8 mouse cellular contexts compared by ENCODE assay signal in the genomic region with DNA sequence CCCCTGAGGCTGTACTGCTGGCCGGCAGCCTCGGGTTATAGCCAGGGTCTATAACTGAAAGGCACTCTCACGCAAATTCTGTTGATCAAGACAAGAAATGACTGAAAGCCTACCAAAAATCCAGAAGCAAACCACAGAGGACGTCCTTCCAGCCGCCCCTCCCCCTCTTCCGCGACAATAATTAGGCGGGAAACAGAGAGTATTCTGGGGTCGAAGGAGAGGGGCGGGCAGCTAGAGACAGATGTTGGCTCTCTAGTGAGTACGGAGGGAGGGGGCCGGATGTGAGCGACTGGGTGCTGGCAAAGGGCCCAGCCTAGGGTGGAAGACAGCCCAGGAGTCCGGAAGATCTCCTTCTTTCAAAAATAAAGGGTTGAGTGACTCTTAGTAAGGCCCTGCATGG. TPM values are rescaled to one million over a fixed set of nuclear protein-coding genes. Genes with fewer than 3 reads are reported as not detected.
DNase-seq lines count a peak whose midpoint lies in the region; ATAC-seq and TF ChIP-seq lines count a peak whose summit lies in the region.

A gene (minus strand): TSS at position 287 of the 400 bp plus-strand sequence.

- peak; percentile 10; the same call in 1 of the 2 replicates for TF ChIP-seq CTCF in small intestine, adult 2 months (IDR thresholded peaks at IDR 0.05; ENCODE audit: extremely low read depth, insufficient read length, insufficient replicate concordance, low read depth, low read length)

- 1% methylated on average over 14 of the region's 14 CpGs for WGBS in embryonic facial prominence, embryonic 10.5 days
- under 1% methylated on average over 14 of the region's 14 CpGs for WGBS in limb, embryonic 12.5 days
- WGBS in midbrain, embryonic 12.5 days: under 1% methylated on average over 14 of the region's 14 CpGs
- WGBS in small intestine, adult 2 months: 0% methylated on average over 14 of the region's 14 CpGs

- peak within 1 kb of the TSS; percentile 81 for H3K9ac ChIP-seq in limb, embryonic 12.5 days (replicated peaks)
- peak within 1 kb of the TSS; percentile 83 for H3K9ac ChIP-seq in midbrain, embryonic 12.5 days (replicated peaks)

- no peak for ATAC-seq in frontal cortex, adult (ENCODE audit: low TSS enrichment)
- no peak for ATAC-seq in limb, embryonic 12.5 days (ENCODE audit: insufficient number of reproducible peaks, insufficient read depth, low FRiP score, low TSS enrichment, low read depth)
- peak; percentile 28; the same call in 1 of the 2 replicates for ATAC-seq in midbrain, embryonic 12.5 days (ENCODE audit: low FRiP score, low read depth)

- peaks cover 51% of the 10 kb centered on the region for H3K36me3 ChIP-seq in embryonic facial prominence, embryonic 10.5 days (replicated peaks)
- peaks cover 30% of the 10 kb centered on the region for H3K36me3 ChIP-seq in limb, embryonic 12.5 days
- peaks cover 23% of the 10 kb centered on the region for H3K36me3 ChIP-seq in midbrain, embryonic 12.5 days
- peaks cover 3% of the 10 kb centered on the region for H3K36me3 ChIP-seq in small intestine, adult 2 months (ENCODE audit: control insufficient read depth, insufficient read depth, low read length)

- no peaks in the 10 kb centered on the region for H3K9me3 ChIP-seq in embryonic facial prominence, embryonic 10.5 days
- H3K9me3 ChIP-seq in limb, embryonic 12.5 days: no peaks in the 10 kb centered on the region
- H3K9me3 ChIP-seq in midbrain, embryonic 12.5 days: no peaks in the 10 kb centered on the region

- peak within 1 kb of the TSS; percentile 87 for H3K4me2 ChIP-seq in limb, embryonic 12.5 days
- peak within 1 kb of the TSS; percentile 92 for H3K4me2 ChIP-seq in midbrain, embryonic 12.5 days (replicated peaks)

- H3K4me3 ChIP-seq in embryonic facial prominence, embryonic 10.5 days: peak within 1 kb of the TSS; percentile 77
- H3K4me3 ChIP-seq in limb, embryonic 12.5 days (replicated peaks): peak within 1 kb of the TSS; percentile 80
- H3K4me3 ChIP-seq in midbrain, embryonic 12.5 days: peak within 1 kb of the TSS; percentile 69
- H3K4me3 ChIP-seq in small intestine, adult 2 months (ENCODE audit: low read depth, low read length): peak within 1 kb of the TSS; percentile 91

- peak within 1 kb of the TSS; percentile 91 for H3K27ac ChIP-seq in embryonic facial prominence, embryonic 10.5 days (replicated peaks)
- peak within 1 kb of the TSS; percentile 89 for H3K27ac ChIP-seq in limb, embryonic 12.5 days
- H3K27ac ChIP-seq in midbrain, embryonic 12.5 days (replicated peaks): peak within 1 kb of the TSS; percentile 93
- H3K27ac ChIP-seq in small intestine, adult 2 months (ENCODE audit: insufficient read depth, low read depth, low read length): peak within 1 kb of the TSS; percentile 94

- peak in 1 of 2 experiments; percentile 71 for DNase-seq in frontal cortex, adult 2 months (ENCODE audit: extremely low spot score in 1 of 2, low spot score in 1 of 2)
- DNase-seq in embryonic facial prominence, embryonic 10.5 days (ENCODE audit: low spot score): peak; percentile 79
- DNase-seq in heart, adult 18-20 months: peak; percentile 85 to 89
- peak; percentile 80 for DNase-seq in kidney, adult 11 months

- H3K27me3 ChIP-seq in embryonic facial prominence, embryonic 10.5 days (replicated peaks; ENCODE audit: low read depth, poor library complexity, severe bottlenecking): no peaks in the 10 kb centered on the region
- H3K27me3 ChIP-seq in limb, embryonic 12.5 days: no peaks in the 10 kb centered on the region
- no peaks in the 10 kb centered on the region for H3K27me3 ChIP-seq in midbrain, embryonic 12.5 days
- no peaks in the 10 kb centered on the region for H3K27me3 ChIP-seq in small intestine, adult 2 months (ENCODE audit: control insufficient read depth, insufficient read depth, low read length)

- no peak for TF ChIP-seq POLR2A in small intestine, adult 2 months (IDR thresholded peaks at IDR 0.05; ENCODE audit: low read depth, low read length)

- peaks cover 68% of the 10 kb centered on the region for H3K4me1 ChIP-seq in embryonic facial prominence, embryonic 10.5 days
- H3K4me1 ChIP-seq in limb, embryonic 12.5 days (replicated peaks): peaks cover 52% of the 10 kb centered on the region
- H3K4me1 ChIP-seq in midbrain, embryonic 12.5 days: peaks cover 63% of the 10 kb centered on the region
- H3K4me1 ChIP-seq in small intestine, adult 2 months (ENCODE audit: control insufficient read depth, insufficient read depth, insufficient read length, low read length): peaks cover 18% of the 10 kb centered on the region

RNA-seq across cellular contexts. Expression of the gene that starts here (rescaled TPM):
- polyA plus RNA-seq in frontal cortex, adult 2 months (2012; rRNA removed): 158 and 169 TPM in 2 replicates
- polyA plus RNA-seq in embryonic facial prominence, embryonic 10.5 days (2016; fragmentation: Nextera tagmentation; extraction: Ambion mirVana): 62.3 and 67.8 TPM in 2 replicates
- total RNA-seq in heart, adult 18-20 months (2021): 10 to 100 TPM; 45.5 to 51.5 TPM
- 68.3 and 71.7 TPM in 2 replicates for polyA plus RNA-seq in limb, embryonic 12.5 days (2016; fragmentation: Nextera tagmentation; extraction: Ambion mirVana)
- polyA plus RNA-seq in midbrain, embryonic 12.5 days (2016; fragmentation: Nextera tagmentation; extraction: Ambion mirVana): 81.8 and 86.1 TPM in 2 replicates
- polyA plus RNA-seq in small intestine, adult 2 months (2012; rRNA removed): 70.7 and 135 TPM in 2 replicates
